Mouse (Mus musculus): ENCODE results near the gene Vmn1r188. TPM values are rescaled to one million over a fixed set of nuclear protein-coding genes. Genes with fewer than 3 reads are reported as not detected.
A peak's percentile ranks its signal among the peaks of the same experiment; 100 is the strongest.
"Not testable (repeated sequence)": the region's sequence is repeated elsewhere in the genome, so short reads cannot be mapped to it uniquely, and the experiment has no call there.

Gene Vmn1r188
- polyA plus RNA-seq, 1 experiment = not detected

- Histone ChIP-seq H3K4me1 (ENCODE audit: control insufficient read depth, insufficient read depth, low read length) (no peaks in the 10 kb centered on the region), H3K27ac (ENCODE audit: insufficient read depth, low read length) (no peak overlapping the region), H3K4me3 (ENCODE audit: insufficient read depth, low read length) (peak overlapping the region; percentile 64)
- TF ChIP-seq CTCF (IDR thresholded peaks at IDR 0.05; ENCODE audit: borderline replicate concordance, insufficient read depth, low read length) (no peak), POLR2A (IDR thresholded peaks at IDR 0.05; ENCODE audit: low read depth, low read length) (peak; percentile 66)
These were observed 34.4 kb upstream of the Vmn1r188 start for GRCm38 (mm10) chr13:22049737-22050440.

GRCm38 (mm10) chr13:22050591-22051522 lies 33.4 kb upstream of the Vmn1r188 start:
- H3K4me1 ChIP-seq (ENCODE audit: control insufficient read depth, insufficient read depth, low read length) = no peaks in the 10 kb centered on the region
- H3K4me3 ChIP-seq (ENCODE audit: insufficient read depth, low read length) = peak overlapping the region; percentile 64
- peak overlapping the region; percentile 74 for H3K27ac ChIP-seq (ENCODE audit: insufficient read depth, low read length)
- TF ChIP-seq CTCF (IDR thresholded peaks at IDR 0.05; ENCODE audit: borderline replicate concordance, insufficient read depth, low read length) = peak; percentile 67
- peak; percentile 77 for TF ChIP-seq POLR2A (IDR thresholded peaks at IDR 0.05; ENCODE audit: low read depth, low read length)

GRCm38 (mm10) chr13:22051523-22051859 lies 32.7 kb upstream of the Vmn1r188 start:
- Histone ChIP-seq H3K27ac (ENCODE audit: insufficient read depth, low read length) (no peak overlapping the region; the same call in 1 of the 2 replicates), H3K4me1 (ENCODE audit: control insufficient read depth, insufficient read depth, low read length) (no peaks in the 10 kb centered on the region)

GRCm38 (mm10) chr13:22053754-22054153 lies 30.5 kb upstream of the Vmn1r188 start:
- Histone ChIP-seq H3K27ac (ENCODE audit: insufficient read depth, low read length) (no peak overlapping the region), H3K4me3 (ENCODE audit: insufficient read depth, low read length) (no peak overlapping the region), H3K4me1 (ENCODE audit: control insufficient read depth, insufficient read depth, low read length) (no peaks in the 10 kb centered on the region)
- TF ChIP-seq POLR2A (IDR thresholded peaks at IDR 0.05; ENCODE audit: low read depth, low read length) = no peak
- TF ChIP-seq CTCF (IDR thresholded peaks at IDR 0.05; ENCODE audit: borderline replicate concordance, insufficient read depth, low read length) = no peak

More at GRCm38 (mm10) chr13:22051523-22051859, 32.7 kb upstream of the Vmn1r188 start:
- TF ChIP-seq CTCF (IDR thresholded peaks at IDR 0.05; ENCODE audit: borderline replicate concordance, insufficient read depth, low read length) (no peak), POLR2A (IDR thresholded peaks at IDR 0.05; ENCODE audit: low read depth, low read length) (no peak)
- H3K4me3 ChIP-seq (ENCODE audit: insufficient read depth, low read length) = peak overlapping the region; percentile 64

- H3K27ac ChIP-seq (ENCODE audit: insufficient read depth, low read length) = no peak overlapping the region
- H3K4me3 ChIP-seq (ENCODE audit: insufficient read depth, low read length) = no peak overlapping the region
- TF ChIP-seq POLR2A (IDR thresholded peaks at IDR 0.05; ENCODE audit: low read depth, low read length) (no peak), CTCF (IDR thresholded peaks at IDR 0.05; ENCODE audit: borderline replicate concordance, insufficient read depth, low read length) (no peak)
- H3K4me1 ChIP-seq (ENCODE audit: control insufficient read depth, insufficient read depth, low read length) = no peaks in the 10 kb centered on the region
These were observed 22.8 kb upstream of the Vmn1r188 start for GRCm38 (mm10) chr13:22061422-22061821.

- Histone ChIP-seq H3K4me3 (ENCODE audit: insufficient read depth, low read length) (no peak overlapping the region), H3K27ac (ENCODE audit: insufficient read depth, low read length) (no peak overlapping the region), H3K4me1 (ENCODE audit: control insufficient read depth, insufficient read depth, low read length) (no peaks in the 10 kb centered on the region)
- TF ChIP-seq CTCF (IDR thresholded peaks at IDR 0.05; ENCODE audit: borderline replicate concordance, insufficient read depth, low read length) (no peak), POLR2A (IDR thresholded peaks at IDR 0.05; ENCODE audit: low read depth, low read length) (no peak)
These were observed 20.8 kb upstream of the Vmn1r188 start for GRCm38 (mm10) chr13:22063468-22063867.

- H3K27ac ChIP-seq (ENCODE audit: insufficient read depth, low read length); H3K4me1 ChIP-seq (ENCODE audit: control insufficient read depth, insufficient read depth, low read length); H3K4me3 ChIP-seq (ENCODE audit: insufficient read depth, low read length): not testable (repeated sequence)
These were observed 21.5 kb downstream of the Vmn1r188 start, which contains the start of gene Vmn1r189 for GRCm38 (mm10) chr13:22105724-22106123. Vmn1r189 (minus strand) TSS chr13:22105824.

GRCm38 (mm10) chr13:22136495-22137293 lies 52.5 kb downstream of the Vmn1r188 start:
- not testable (repeated sequence) for H3K4me1 ChIP-seq (ENCODE audit: control insufficient read depth, insufficient read depth, low read length); H3K27ac ChIP-seq (ENCODE audit: insufficient read depth, low read length); H3K4me3 ChIP-seq (ENCODE audit: insufficient read depth, low read length)

Other genes starting within 250 kb of the Vmn1r188 start
- gene Zfp184, start 139.3 kb upstream of the Vmn1r188 start, polyA plus RNA-seq (2011; ENCODE audit: insufficient read length, low read depth, missing spikeins) = 2.9 and 5.0 TPM in 2 replicates
- gene Pom121l2, start 103.2 kb upstream of the Vmn1r188 start, polyA plus RNA-seq (2011; ENCODE audit: insufficient read length, low read depth, missing spikeins) = 0.23 and 0.32 TPM in 2 replicates
- gene Prss16, start 74.7 kb upstream of the Vmn1r188 start, polyA plus RNA-seq (2011; ENCODE audit: insufficient read length, low read depth, missing spikeins) = 0.37 and 0.98 TPM in 2 replicates
- 1.3 TPM in 1 of 2 replicates, not detected in the other for gene Hist1h2ah, start 48.9 kb upstream of the Vmn1r188 start, polyA plus RNA-seq (2011; ENCODE audit: insufficient read length, low read depth, missing spikeins)
- 16.3 and 22.3 TPM in 2 replicates for gene Hist1h2bk, start 48.6 kb upstream of the Vmn1r188 start, polyA plus RNA-seq (2011; ENCODE audit: insufficient read length, low read depth, missing spikeins)
- gene Hist1h4i, start 43.1 kb upstream of the Vmn1r188 start, polyA plus RNA-seq (2011; ENCODE audit: insufficient read length, low read depth, missing spikeins) = 5.6 and 9.1 TPM in 2 replicates
- gene Hist1h2ag, start 41.5 kb upstream of the Vmn1r188 start, polyA plus RNA-seq (2011; ENCODE audit: insufficient read length, low read depth, missing spikeins) = 2.6 TPM in 1 of 2 replicates, not detected in the other
- 4.1 and 8.4 TPM in 2 replicates for gene Hist1h2bj, start 41.2 kb upstream of the Vmn1r188 start, polyA plus RNA-seq (2011; ENCODE audit: insufficient read length, low read depth, missing spikeins)
- gene Vmn1r189, start 21.4 kb downstream of the Vmn1r188 start, polyA plus RNA-seq (2011; ENCODE audit: insufficient read length, low read depth, missing spikeins) = not detected in 2 replicates
- gene Vmn1r191, start 99.5 kb downstream of the Vmn1r188 start, polyA plus RNA-seq (2011; ENCODE audit: insufficient read length, low read depth, missing spikeins) = not detected in 2 replicates
- gene Vmn1r192, start 106.7 kb downstream of the Vmn1r188 start, polyA plus RNA-seq (2011; ENCODE audit: insufficient read length, low read depth, missing spikeins) = not detected in 2 replicates
- not detected in 2 replicates for gene Vmn1r193, start 138.7 kb downstream of the Vmn1r188 start, polyA plus RNA-seq (2011; ENCODE audit: insufficient read length, low read depth, missing spikeins)
- gene Vmn1r194, start 159.8 kb downstream of the Vmn1r188 start, polyA plus RNA-seq (2011; ENCODE audit: insufficient read length, low read depth, missing spikeins) = not detected in 2 replicates
- not detected in 2 replicates for gene Vmn1r195, start 186.1 kb downstream of the Vmn1r188 start, polyA plus RNA-seq (2011; ENCODE audit: insufficient read length, low read depth, missing spikeins)
- not detected in 2 replicates for gene Vmn1r196, start 205.5 kb downstream of the Vmn1r188 start, polyA plus RNA-seq (2011; ENCODE audit: insufficient read length, low read depth, missing spikeins)
- not detected in 2 replicates for gene Vmn1r197, start 240.1 kb downstream of the Vmn1r188 start, polyA plus RNA-seq (2011; ENCODE audit: insufficient read length, low read depth, missing spikeins)